8 mouse cellular contexts compared by ENCODE assay signal in the genomic region with DNA sequence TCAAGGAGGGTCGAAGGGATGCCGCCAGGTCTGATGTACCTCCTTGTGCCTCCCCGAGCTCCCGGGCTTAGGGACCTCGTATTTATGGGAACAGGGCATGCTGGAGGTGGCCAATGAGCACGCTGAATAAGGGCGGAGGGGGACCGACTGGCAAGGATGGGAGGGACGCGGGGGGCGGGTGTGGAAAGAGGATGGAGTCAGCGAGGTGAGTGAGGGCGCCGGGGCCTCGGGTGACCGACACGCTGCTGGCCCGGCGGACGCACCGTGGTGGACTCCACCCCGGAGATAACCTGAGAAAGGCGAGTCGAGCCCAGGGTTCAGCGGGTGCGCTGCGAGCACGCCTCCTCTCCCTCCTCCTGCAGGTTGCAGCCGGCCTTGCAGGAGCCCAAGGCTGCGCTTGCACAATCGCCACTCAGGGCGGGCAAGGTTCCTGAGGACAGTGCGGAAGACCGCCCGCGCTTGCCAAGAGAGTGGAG. TPM values are rescaled to one million over a fixed set of nuclear protein-coding genes. Genes with fewer than 3 reads are reported as not detected.
DNase-seq lines count a peak whose midpoint lies in the region; ATAC-seq lines count a peak whose summit lies in the region.

A gene (minus strand): TSS at position 55 of the 476 bp plus-strand sequence.

- H3K9me3 ChIP-seq in forebrain, embryonic 12.5 days: no peaks in the 10 kb centered on the region
- H3K9me3 ChIP-seq in limb, embryonic 11.5 days (ENCODE audit: control insufficient read depth, low read length): no peaks in the 10 kb centered on the region

- peak within 1 kb of the TSS; percentile 21 for H3K9ac ChIP-seq in forebrain, embryonic 12.5 days
- H3K9ac ChIP-seq in limb, embryonic 11.5 days (ENCODE audit: low read length): no peak within 1 kb of the TSS

- ATAC-seq in forebrain, embryonic 12.5 days (ENCODE audit: low FRiP score): peak; percentile 57; the same call in 1 of the 2 replicates
- peak; percentile 71 to 92 for ATAC-seq in hematopoietic stem cell, adult 5-6 weeks (replicated peaks in 1 of 2; ENCODE audit: insufficient read depth in 1 of 2, low FRiP score in 2 of 2, low TSS enrichment in 1 of 2, low read depth in 1 of 2, poor library complexity in 2 of 2, severe bottlenecking in 2 of 2)
- no peak for ATAC-seq in limb, embryonic 11.5 days (ENCODE audit: insufficient number of reproducible peaks, low FRiP score, low TSS enrichment, low read depth)
- no peak for ATAC-seq in cerebellum, adult (ENCODE audit: insufficient number of reproducible peaks, low FRiP score, low TSS enrichment)

- peak within 1 kb of the TSS; percentile 57 for H3K4me2 ChIP-seq in forebrain, embryonic 12.5 days
- H3K4me2 ChIP-seq in limb, embryonic 11.5 days (ENCODE audit: low read depth, severe bottlenecking): peak within 1 kb of the TSS; percentile 52

- no peaks in the 10 kb centered on the region for H3K36me3 ChIP-seq in forebrain, embryonic 12.5 days (replicated peaks)
- H3K36me3 ChIP-seq in limb, embryonic 11.5 days (ENCODE audit: control insufficient read depth, insufficient read depth, low read length): no peaks in the 10 kb centered on the region

- H3K4me1 ChIP-seq in forebrain, embryonic 12.5 days: peaks cover 32% of the 10 kb centered on the region
- peaks cover 12% of the 10 kb centered on the region; the same call in 1 of the 2 replicates for H3K4me1 ChIP-seq in limb, embryonic 11.5 days (ENCODE audit: control insufficient read depth, insufficient read depth, low read length)

- H3K27ac ChIP-seq in forebrain, embryonic 12.5 days: no peak within 1 kb of the TSS
- no peak within 1 kb of the TSS for H3K27ac ChIP-seq in limb, embryonic 11.5 days (replicated peaks; ENCODE audit: low read depth, low read length)

- DNase-seq in adrenal gland, adult 8-10 months: peak; percentile 83
- DNase-seq in limb, embryonic 11.5 days (ENCODE audit: low spot score): peak; percentile 73
- DNase-seq in mesoderm, embryonic 11.5 days (ENCODE audit: low read depth, low spot score): peak; percentile 70
- peak; percentile 68 for DNase-seq in urinary bladder, postnatal 14 days (ENCODE audit: low spot score)
- DNase-seq in T-cell, adult 2 months (ENCODE audit: low spot score): no peak

- under 1% methylated on average over 35 of the region's 36 CpGs for WGBS in forebrain, embryonic 12.5 days
- WGBS in limb, embryonic 11.5 days: under 1% methylated on average over 26 of the region's 36 CpGs

- peak within 1 kb of the TSS; percentile 36 for H3K4me3 ChIP-seq in forebrain, embryonic 12.5 days (replicated peaks)
- H3K4me3 ChIP-seq in limb, embryonic 11.5 days (ENCODE audit: low read depth, low read length): peak within 1 kb of the TSS; percentile 28

- H3K27me3 ChIP-seq in forebrain, embryonic 12.5 days: peaks cover 76% of the 10 kb centered on the region
- H3K27me3 ChIP-seq in limb, embryonic 11.5 days (ENCODE audit: control insufficient read depth, insufficient read depth, low read length): peaks cover 45% of the 10 kb centered on the region

RNA-seq across cellular contexts. Expression of the gene that starts here (rescaled TPM):
- total RNA-seq in adrenal gland, adult 8-10 months (2022): not detected
- polyA plus RNA-seq in forebrain, embryonic 12.5 days (2016; fragmentation: Nextera tagmentation; extraction: Ambion mirVana): 0.06 TPM in 1 of 2 replicates, not detected in the other
- 0.44 TPM in 1 of 2 replicates, not detected in the other for total RNA-seq in hematopoietic stem cell, adult 5-6 weeks (2017)
- not detected in 2 replicates for polyA plus RNA-seq in limb, embryonic 11.5 days (2014; fragmentation: Nextera tagmentation; extraction: Ambion mirVana)

Comparison
In these comparisons a context has a peak if more than half of its experiments do, and no peak if none do; other contexts are left out.
1. Peak in DNase-seq in adrenal gland, adult 8-10 months; RNA of the gene not detected or under 1 TPM.
2. Peak in ATAC-seq, H3K4me3 ChIP-seq, H3K9ac ChIP-seq and H3K4me2 ChIP-seq in forebrain, embryonic 12.5 days; RNA of the gene not detected or under 1 TPM.
3. Peak in ATAC-seq in hematopoietic stem cell, adult 5-6 weeks; RNA of the gene not detected or under 1 TPM.
4. Peak in DNase-seq, H3K4me3 ChIP-seq and H3K4me2 ChIP-seq in limb, embryonic 11.5 days; RNA of the gene not detected or under 1 TPM.